Mouse (Mus musculus): ENCODE data around the gene Mycbp2. TPM values are rescaled to one million over a fixed set of nuclear protein-coding genes. Genes with fewer than 3 reads are reported as not detected.
A peak's percentile ranks its signal among the peaks of the same experiment; 100 is the strongest.

Gene Mycbp2
- 10.7 and 16.7 TPM in 2 replicates for polyA plus RNA-seq (2016; fragmentation: Nextera tagmentation; extraction: Ambion mirVana)

GRCm38 (mm10) chr14:103346729-103347505, at the start of gene Mycbp2:
Gene Mycbp2 (minus strand): TSS chr14:103346814.
- H3K4me1 ChIP-seq: peaks cover 18% of the 10 kb centered on the region
- no peaks in the 10 kb centered on the region for H3K27me3 ChIP-seq (ENCODE audit: insufficient read depth, poor library complexity, severe bottlenecking)
- H3K9me3 ChIP-seq: no peaks in the 10 kb centered on the region
- peak within 1 kb of the TSS; percentile 89 for H3K4me3 ChIP-seq
- DNase-seq (ENCODE audit: low spot score): peak; percentile 99
- H3K27ac ChIP-seq: peak within 1 kb of the TSS; percentile 95
- H3K36me3 ChIP-seq: no peaks in the 10 kb centered on the region
- 5% methylated on average over 40 of the region's 41 CpGs for WGBS

DNA sequence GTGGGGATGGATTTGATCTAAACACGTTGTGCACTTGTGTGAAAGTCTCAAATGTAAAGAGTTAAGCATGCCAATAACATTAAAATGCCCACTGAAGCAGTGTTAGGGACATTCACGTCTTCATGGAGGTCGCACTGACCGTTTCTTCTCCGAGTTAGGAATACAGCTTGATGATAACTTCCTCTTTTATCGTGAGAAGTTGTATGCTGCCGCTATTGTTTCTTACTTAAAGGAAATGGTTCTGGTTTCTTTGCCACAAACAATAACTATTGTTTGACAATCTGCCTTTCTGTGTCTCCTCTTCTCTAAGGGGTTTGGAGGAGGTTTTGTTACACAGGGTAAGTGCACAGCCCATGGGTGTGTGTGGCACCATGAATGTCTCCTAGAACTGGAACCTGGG, 45.8 kb upstream of the Mycbp2 start:
- Histone ChIP-seq H3K36me3 (no peaks in the 10 kb centered on the region), H3K9me3 (no peaks in the 10 kb centered on the region), H3K27ac (no peak overlapping the region), H3K4me1 (no peaks in the 10 kb centered on the region), H3K4me3 (no peak overlapping the region), H3K27me3 (ENCODE audit: insufficient read depth, poor library complexity, severe bottlenecking) (no peaks in the 10 kb centered on the region)
- no peak for DNase-seq (ENCODE audit: low spot score)
- 70% methylated on average over 7 of the region's 7 CpGs for WGBS

DNA sequence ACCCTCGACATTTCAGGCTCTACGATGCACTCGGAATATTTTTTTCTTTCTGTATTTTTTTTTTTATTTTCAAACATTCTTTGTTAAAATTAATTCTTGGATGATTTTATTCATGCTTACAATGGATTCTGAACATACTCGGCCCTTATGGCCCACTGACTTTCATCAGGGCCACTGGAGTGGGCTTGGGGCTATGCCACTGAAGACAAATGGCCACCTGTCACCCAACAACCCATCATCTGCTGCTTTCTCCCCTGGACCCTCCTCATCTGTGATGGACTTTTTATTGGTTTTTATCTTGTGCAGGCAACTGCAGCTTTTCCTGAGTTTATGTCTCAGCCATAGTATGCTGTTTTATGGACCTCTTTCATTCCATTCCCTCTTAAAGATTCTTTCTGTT, 40.8 kb upstream of the Mycbp2 start:
- H3K4me3 ChIP-seq: no peak overlapping the region
- H3K36me3 ChIP-seq: no peaks in the 10 kb centered on the region
- no peaks in the 10 kb centered on the region for H3K27me3 ChIP-seq (ENCODE audit: insufficient read depth, poor library complexity, severe bottlenecking)
- no peaks in the 10 kb centered on the region for H3K9me3 ChIP-seq
- no peak overlapping the region for H3K27ac ChIP-seq
- H3K4me1 ChIP-seq: no peaks in the 10 kb centered on the region
- WGBS: 83% methylated on average over 4 of the region's 4 CpGs
- no peak for DNase-seq (ENCODE audit: low spot score)

DNA sequence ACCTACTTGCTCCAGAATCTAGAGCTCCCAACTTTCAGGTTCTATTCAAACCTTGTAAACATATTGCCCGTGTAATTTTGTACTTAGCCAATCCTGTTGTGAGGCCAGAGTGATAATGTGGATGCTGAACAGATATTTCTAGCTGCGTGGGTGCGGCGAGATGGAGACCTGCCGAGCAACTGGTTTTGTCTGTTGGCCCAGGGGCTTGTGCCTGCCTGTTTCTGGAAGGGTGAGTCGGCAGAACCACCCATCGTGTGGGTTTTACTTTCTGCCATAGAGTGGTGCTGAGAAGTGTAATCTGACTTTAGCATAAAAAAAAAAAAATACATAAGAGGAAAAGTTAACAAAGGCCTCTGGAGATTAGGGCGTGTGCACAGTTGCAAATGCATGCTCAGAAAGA, 40.3 kb upstream of the Mycbp2 start:
- 80% methylated on average over 8 of the region's 8 CpGs for WGBS
- Histone ChIP-seq H3K27ac (no peak overlapping the region), H3K4me3 (no peak overlapping the region), H3K27me3 (ENCODE audit: insufficient read depth, poor library complexity, severe bottlenecking) (no peaks in the 10 kb centered on the region), H3K4me1 (no peaks in the 10 kb centered on the region), H3K36me3 (no peaks in the 10 kb centered on the region), H3K9me3 (no peaks in the 10 kb centered on the region)
- no peak for DNase-seq (ENCODE audit: low spot score)

GRCm38 (mm10) chr14:103385084-103385610, 38.5 kb upstream of the Mycbp2 start:
- Histone ChIP-seq H3K4me3 (no peak overlapping the region), H3K36me3 (no peaks in the 10 kb centered on the region), H3K9me3 (no peaks in the 10 kb centered on the region), H3K4me1 (no peaks in the 10 kb centered on the region), H3K27me3 (ENCODE audit: insufficient read depth, poor library complexity, severe bottlenecking) (no peaks in the 10 kb centered on the region), H3K27ac (no peak overlapping the region)
- 61% methylated on average over 13 of the region's 13 CpGs for WGBS
- no peak for DNase-seq (ENCODE audit: low spot score)

DNA sequence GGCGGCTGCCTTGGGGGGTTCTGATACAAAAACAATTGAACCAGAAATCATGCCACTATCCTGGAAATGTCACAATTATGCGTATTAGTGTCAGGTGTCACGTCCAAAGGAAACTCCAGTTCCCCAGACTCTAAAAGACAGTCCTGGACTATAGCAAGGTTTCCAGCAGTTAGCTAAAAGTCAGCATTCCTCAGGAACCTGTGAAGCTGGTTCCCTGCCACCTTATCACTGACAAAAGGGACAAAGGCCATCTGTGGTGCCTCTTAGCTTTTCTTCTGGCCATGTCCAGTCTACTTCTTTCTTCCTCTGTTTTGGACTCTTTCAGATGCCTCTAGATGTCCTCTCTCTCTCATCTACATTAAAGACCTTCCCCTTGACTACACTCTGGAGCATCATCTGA, 32.1 kb upstream of the Mycbp2 start:
- no peak for DNase-seq (ENCODE audit: low spot score)
- H3K36me3 ChIP-seq: no peaks in the 10 kb centered on the region
- H3K27me3 ChIP-seq (ENCODE audit: insufficient read depth, poor library complexity, severe bottlenecking): no peaks in the 10 kb centered on the region
- H3K9me3 ChIP-seq: no peaks in the 10 kb centered on the region
- H3K4me1 ChIP-seq: no peaks in the 10 kb centered on the region
- WGBS: 68% methylated on average over 3 of the region's 3 CpGs
- no peak overlapping the region for H3K4me3 ChIP-seq
- no peak overlapping the region for H3K27ac ChIP-seq

DNA sequence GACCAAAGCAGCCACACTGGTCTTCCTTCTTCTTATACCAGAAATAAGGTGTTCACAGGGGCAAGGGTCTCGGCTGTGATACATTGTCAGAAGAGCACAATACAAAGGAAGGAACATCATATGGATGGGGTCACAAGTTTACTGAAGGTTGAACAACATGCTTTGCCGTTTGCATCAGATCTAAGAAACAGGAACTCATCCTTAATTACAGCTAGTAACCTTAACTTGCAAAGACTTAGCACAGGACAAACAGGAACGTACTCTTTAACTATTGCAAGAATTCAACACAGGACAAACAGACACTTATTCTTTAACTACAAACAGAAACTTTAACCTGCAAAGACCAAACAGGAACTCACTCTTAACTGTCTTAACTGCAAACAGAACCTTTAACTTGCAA, 30.2 kb upstream of the Mycbp2 start:
- Histone ChIP-seq H3K9me3 (no peaks in the 10 kb centered on the region), H3K27me3 (ENCODE audit: insufficient read depth, poor library complexity, severe bottlenecking) (no peaks in the 10 kb centered on the region), H3K4me3 (no peak overlapping the region), H3K4me1 (no peaks in the 10 kb centered on the region), H3K36me3 (no peaks in the 10 kb centered on the region), H3K27ac (no peak overlapping the region)
- WGBS: 80% methylated on average over 3 of the region's 3 CpGs
- DNase-seq (ENCODE audit: low spot score): no peak

- 91% methylated on average over 1 of the region's 1 CpGs for WGBS
- Histone ChIP-seq H3K9me3 (no peaks in the 10 kb centered on the region), H3K4me3 (no peak overlapping the region), H3K36me3 (no peaks in the 10 kb centered on the region), H3K4me1 (no peaks in the 10 kb centered on the region), H3K27ac (no peak overlapping the region), H3K27me3 (ENCODE audit: insufficient read depth, poor library complexity, severe bottlenecking) (no peaks in the 10 kb centered on the region)
- no peak for DNase-seq (ENCODE audit: low spot score)
Measured at GRCm38 (mm10) chr14:103375523-103375922, 28.9 kb upstream of the Mycbp2 start.

DNA sequence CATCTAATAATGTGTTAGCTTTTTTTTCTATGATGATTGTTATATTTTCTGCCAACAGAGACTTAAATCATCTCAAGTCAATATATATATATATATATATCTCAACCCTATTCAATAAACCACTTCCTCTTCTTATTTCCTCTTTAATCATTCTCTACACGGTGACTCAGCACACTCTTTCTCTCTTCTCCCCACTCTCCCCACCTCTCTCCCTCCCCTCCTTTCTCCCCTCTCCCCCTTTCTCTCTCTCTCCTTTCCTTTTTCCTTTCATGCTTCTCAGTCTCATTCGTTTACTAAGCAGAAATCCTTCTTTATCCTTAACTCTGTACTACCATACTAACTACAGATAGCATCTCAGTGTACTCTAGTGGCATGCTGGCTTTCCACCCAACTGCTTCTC, 16.6 kb upstream of the Mycbp2 start:
- no peaks in the 10 kb centered on the region for H3K4me1 ChIP-seq
- no peak overlapping the region for H3K27ac ChIP-seq
- no peak overlapping the region for H3K4me3 ChIP-seq
- H3K27me3 ChIP-seq (ENCODE audit: insufficient read depth, poor library complexity, severe bottlenecking): no peaks in the 10 kb centered on the region
- no peak for DNase-seq (ENCODE audit: low spot score)
- H3K9me3 ChIP-seq: no peaks in the 10 kb centered on the region
- H3K36me3 ChIP-seq: no peaks in the 10 kb centered on the region
- 55% methylated on average over 2 of the region's 2 CpGs for WGBS

GRCm38 (mm10) chr14:103356066-103356465, 9.5 kb upstream of the Mycbp2 start:
- no peaks in the 10 kb centered on the region for H3K36me3 ChIP-seq
- H3K4me3 ChIP-seq: no peak overlapping the region
- H3K27ac ChIP-seq: no peak overlapping the region
- no peaks in the 10 kb centered on the region for H3K27me3 ChIP-seq (ENCODE audit: insufficient read depth, poor library complexity, severe bottlenecking)
- 65% methylated on average over 3 of the region's 3 CpGs for WGBS
- H3K4me1 ChIP-seq: peaks cover 8% of the 10 kb centered on the region; the same call in 1 of the 2 replicates
- DNase-seq (ENCODE audit: low spot score): no peak
- no peaks in the 10 kb centered on the region for H3K9me3 ChIP-seq

DNA sequence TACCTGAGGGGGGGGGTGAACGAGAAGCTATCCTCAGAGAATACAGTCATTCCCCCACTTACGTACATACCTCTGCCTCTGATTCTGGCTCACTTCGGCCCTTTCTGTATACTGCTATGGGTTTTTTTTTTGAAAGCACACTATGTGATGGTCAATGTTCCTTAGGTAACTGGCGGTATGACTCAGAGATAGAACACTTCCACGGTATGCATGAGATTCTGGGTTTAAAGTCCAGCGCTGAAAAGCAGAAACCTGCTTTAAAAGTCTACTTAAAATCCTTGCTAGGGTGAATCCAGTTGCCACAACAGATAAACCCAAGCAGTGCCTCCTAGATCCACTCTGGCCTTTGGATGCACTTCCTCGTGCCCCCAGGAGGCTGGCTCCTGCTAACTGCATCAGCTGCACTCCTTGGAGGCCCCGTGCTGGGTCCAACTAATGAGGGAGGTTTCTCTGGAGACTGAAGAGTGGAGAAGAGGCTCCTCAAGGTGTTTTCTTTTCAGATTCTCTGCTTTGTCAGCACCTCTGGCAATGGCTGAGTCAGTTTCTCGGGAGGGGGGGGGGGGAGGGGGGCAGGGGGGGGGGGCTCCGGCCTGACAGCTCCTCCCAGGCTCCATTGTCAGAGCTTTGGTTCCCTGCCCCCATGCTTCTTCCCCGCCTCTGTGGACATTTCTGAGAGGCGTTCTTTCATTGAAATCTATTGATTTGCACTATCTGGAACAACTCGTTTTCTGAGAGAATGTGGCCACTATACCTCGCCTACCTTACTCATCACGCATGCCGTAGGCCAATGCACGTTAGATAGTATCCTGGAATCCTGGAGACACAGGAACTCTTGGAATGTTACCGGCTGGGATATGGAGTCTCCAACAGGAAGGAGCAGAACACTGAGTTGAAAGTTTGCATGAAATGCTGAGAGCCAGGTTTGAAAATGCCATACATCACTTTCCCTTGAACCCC, 8.1 kb upstream of the Mycbp2 start:
- no peaks in the 10 kb centered on the region for H3K36me3 ChIP-seq
- H3K9me3 ChIP-seq: no peaks in the 10 kb centered on the region
- no peak overlapping the region for H3K27ac ChIP-seq
- H3K27me3 ChIP-seq (ENCODE audit: insufficient read depth, poor library complexity, severe bottlenecking): no peaks in the 10 kb centered on the region
- 21% methylated on average over 17 of the region's 18 CpGs for WGBS
- peak; percentile 75 for DNase-seq (ENCODE audit: low spot score)
- H3K4me1 ChIP-seq: peaks cover 8% of the 10 kb centered on the region; the same call in 1 of the 2 replicates
- peak overlapping the region; percentile 43 for H3K4me3 ChIP-seq

GRCm38 (mm10) chr14:103345858-103346728, 521 bp downstream of the Mycbp2 start:
- WGBS: under 1% methylated on average over 64 of the region's 83 CpGs
- peak overlapping the region; percentile 95 for H3K27ac ChIP-seq
- H3K4me1 ChIP-seq: peaks cover 24% of the 10 kb centered on the region
- no peaks in the 10 kb centered on the region for H3K9me3 ChIP-seq
- H3K4me3 ChIP-seq: peak overlapping the region; percentile 89
- no peaks in the 10 kb centered on the region for H3K36me3 ChIP-seq
- no peaks in the 10 kb centered on the region for H3K27me3 ChIP-seq (ENCODE audit: insufficient read depth, poor library complexity, severe bottlenecking)
- peak; percentile 85 for DNase-seq (ENCODE audit: low spot score)

Measured in heart, embryonic 10.5 days (tissue).